Mouse (Mus musculus): ENCODE data around the gene Snrnp70. TPM values are rescaled to one million over a fixed set of nuclear protein-coding genes. Genes with fewer than 3 reads are reported as not detected.
A peak's percentile ranks its signal among the peaks of the same experiment; 100 is the strongest.

Gene Snrnp70
- polyA plus RNA-seq, 2 experiments: 28.8 to 203 TPM

- Histone ChIP-seq H3K9ac (replicated peaks) (peak overlapping the region; percentile 58), H3K36me3 (replicated peaks; ENCODE audit: control insufficient read depth, insufficient read depth, low read depth) (no peaks in the 10 kb centered on the region), H3K27me3 (ENCODE audit: control insufficient read depth, insufficient read depth, low read length) (peaks cover 66% of the 10 kb centered on the region), H3K4me3 (ENCODE audit: insufficient read depth in 1 of 2, low read depth in 2 of 2, low read length in 2 of 2) (peak overlapping the region; percentile 54 to 57), H3K9me3 (ENCODE audit: control insufficient read depth, low read length) (no peaks in the 10 kb centered on the region), H3K4me1 (replicated peaks; ENCODE audit: control insufficient read depth in 2 of 2, insufficient read depth in 2 of 2, low read length in 1 of 2) (peaks cover 8 to 10% of the 10 kb centered on the region in 2 experiments), H3K4me2 (ENCODE audit: low read depth) (peak overlapping the region; percentile 83), H3K27ac (no peak overlapping the region)
- DNase-seq (ENCODE audit: low read depth in 3 of 3, low spot score in 3 of 3) (peak; percentile 81 to 86 (median 85)), ATAC-seq (ENCODE audit: insufficient read depth) (peak; percentile 82)
- TF ChIP-seq EP300 (IDR thresholded peaks at IDR 0.05; ENCODE audit: low read depth): no peak
- TF ChIP-seq CTCF (IDR thresholded peaks at IDR 0.05; ENCODE audit: low read depth): peak; percentile 91
- WGBS (ENCODE audit: insufficient replicate concordance): under 1% methylated on average over 70 of the region's 70 CpGs
These were observed 28.3 kb downstream of the Snrnp70 start for GRCm38 (mm10) chr7:45367020-45367880.

- Histone ChIP-seq H3K36me3 (replicated peaks; ENCODE audit: control insufficient read depth, insufficient read depth, low read depth) (no peaks in the 10 kb centered on the region), H3K27me3 (ENCODE audit: control insufficient read depth, insufficient read depth, low read length) (peaks cover 72% of the 10 kb centered on the region), H3K27ac (no peak within 1 kb of the TSS), H3K4me1 (replicated peaks; ENCODE audit: control insufficient read depth in 2 of 2, insufficient read depth in 2 of 2, low read length in 1 of 2) (peaks cover 9 to 10% of the 10 kb centered on the region in 2 experiments), H3K4me3 (ENCODE audit: insufficient read depth in 1 of 2, low read depth in 2 of 2, low read length in 2 of 2) (peak within 1 kb of the TSS; percentile 54 to 57), H3K9me3 (ENCODE audit: control insufficient read depth, low read length) (no peaks in the 10 kb centered on the region), H3K9ac (replicated peaks) (peak within 1 kb of the TSS; percentile 58), H3K4me2 (ENCODE audit: low read depth) (peak within 1 kb of the TSS; percentile 83)
- WGBS (ENCODE audit: insufficient replicate concordance): under 1% methylated on average over 25 of the region's 26 CpGs
- no peak for TF ChIP-seq CTCF (IDR thresholded peaks at IDR 0.05; ENCODE audit: low read depth)
- DNase-seq (ENCODE audit: low read depth in 3 of 3, low spot score in 3 of 3) (no peak), ATAC-seq (ENCODE audit: insufficient read depth) (no peak)
These were observed 28.9 kb downstream of the Snrnp70 start, which contains the start of gene Ppfia3 for GRCm38 (mm10) chr7:45366652-45367019. Gene Ppfia3 (minus strand): TSS chr7:45367019.

GRCm38 (mm10) chr7:45365742-45366651, 29.5 kb downstream of the Snrnp70 start:
- Histone ChIP-seq H3K4me1 (replicated peaks; ENCODE audit: control insufficient read depth in 2 of 2, insufficient read depth in 2 of 2, low read length in 1 of 2) (peaks cover 10% of the 10 kb centered on the region in 2 experiments), H3K27ac (no peak overlapping the region), H3K36me3 (replicated peaks; ENCODE audit: control insufficient read depth, insufficient read depth, low read depth) (no peaks in the 10 kb centered on the region), H3K9ac (replicated peaks) (no peak overlapping the region), H3K4me2 (ENCODE audit: low read depth) (peak overlapping the region; percentile 83), H3K4me3 (ENCODE audit: insufficient read depth in 1 of 2, low read depth in 2 of 2, low read length in 2 of 2) (peak overlapping the region in 1 of 2 experiments; percentile 57; a peak in 2 of 4 replicates), H3K9me3 (ENCODE audit: control insufficient read depth, low read length) (no peaks in the 10 kb centered on the region), H3K27me3 (ENCODE audit: control insufficient read depth, insufficient read depth, low read length) (peaks cover 78% of the 10 kb centered on the region)
- TF ChIP-seq EP300 (IDR thresholded peaks at IDR 0.05; ENCODE audit: low read depth) (no peak), CTCF (IDR thresholded peaks at IDR 0.05; ENCODE audit: low read depth) (no peak)
- DNase-seq (ENCODE audit: low read depth in 3 of 3, low spot score in 3 of 3) (no peak), ATAC-seq (ENCODE audit: insufficient read depth) (no peak)
- 4% methylated on average over 35 of the region's 35 CpGs for WGBS (ENCODE audit: insufficient replicate concordance)

GRCm38 (mm10) chr7:45363983-45364382, 31.6 kb downstream of the Snrnp70 start:
- Histone ChIP-seq H3K9ac (replicated peaks) (no peak overlapping the region), H3K27ac (no peak overlapping the region), H3K4me3 (ENCODE audit: insufficient read depth in 1 of 2, low read depth in 2 of 2, low read length in 2 of 2) (no peak overlapping the region), H3K4me2 (ENCODE audit: low read depth) (no peak overlapping the region), H3K4me1 (replicated peaks; ENCODE audit: control insufficient read depth in 2 of 2, insufficient read depth in 2 of 2, low read length in 1 of 2) (peaks cover 8% of the 10 kb centered on the region in 2 experiments), H3K36me3 (replicated peaks; ENCODE audit: control insufficient read depth, insufficient read depth, low read depth) (no peaks in the 10 kb centered on the region), H3K9me3 (ENCODE audit: control insufficient read depth, low read length) (no peaks in the 10 kb centered on the region), H3K27me3 (ENCODE audit: control insufficient read depth, insufficient read depth, low read length) (peaks cover 76% of the 10 kb centered on the region)
- ATAC-seq (ENCODE audit: insufficient read depth) (no peak), DNase-seq (ENCODE audit: low read depth in 3 of 3, low spot score in 3 of 3) (no peak)
- TF ChIP-seq CTCF (IDR thresholded peaks at IDR 0.05; ENCODE audit: low read depth): no peak
- no peak for TF ChIP-seq EP300 (IDR thresholded peaks at IDR 0.05; ENCODE audit: low read depth)
- 28% methylated on average over 2 of the region's 2 CpGs for WGBS (ENCODE audit: insufficient replicate concordance)

All from liver, embryonic 14.5 days (tissue).